Mouse (Mus musculus): Measurements from ENCODE around the gene Setdb1. TPM values are rescaled to one million over a fixed set of nuclear protein-coding genes. Genes with fewer than 3 reads are reported as not detected.

Setdb1 gene
- polyA plus RNA-seq, 2 experiments: 13.4 to 14.1 TPM

DNA sequence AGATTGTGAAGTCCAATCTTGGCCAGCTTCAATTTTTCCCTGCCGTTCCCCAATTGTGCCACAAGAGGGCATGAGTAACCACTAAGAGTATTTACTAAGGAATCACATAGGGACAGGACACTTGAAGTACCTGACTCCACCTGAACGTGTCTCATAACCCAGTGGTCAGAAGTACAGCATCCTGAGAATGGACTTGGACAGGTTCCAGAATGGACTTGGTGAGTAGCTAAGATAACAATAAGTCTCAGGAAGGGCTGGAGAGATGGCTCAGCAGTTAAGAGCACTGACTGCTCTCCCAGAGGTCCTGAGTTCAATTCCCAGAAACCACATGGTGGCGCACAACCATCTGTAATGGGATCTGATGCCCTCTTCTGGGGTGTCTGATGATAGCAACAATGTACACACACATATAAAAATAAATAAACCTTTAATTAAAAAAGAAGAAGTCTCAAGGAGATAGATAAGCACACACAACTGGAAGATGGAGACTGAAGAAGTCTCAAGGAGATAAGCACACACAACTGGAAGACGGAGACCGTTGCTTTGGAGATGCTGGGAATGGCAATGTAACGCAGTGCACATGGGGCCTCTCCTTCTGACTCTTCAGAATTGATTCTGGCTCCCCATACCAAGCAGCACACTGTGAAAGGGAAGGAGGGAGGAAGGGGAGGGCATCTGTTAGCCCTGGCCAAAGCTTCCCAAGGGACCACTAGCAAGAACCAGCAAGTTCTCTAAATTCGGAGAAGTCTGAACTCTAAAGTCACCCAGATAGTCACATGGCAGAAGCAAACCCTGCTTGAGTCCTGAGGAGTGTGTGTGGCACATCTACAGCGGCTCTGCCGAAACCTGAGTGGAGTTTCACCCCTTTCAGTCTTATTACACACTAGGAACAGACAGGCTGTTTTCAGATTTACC is 45.8 kb downstream of the Setdb1 start:
- Histone ChIP-seq H3K4me1 (replicated peaks; ENCODE audit: control insufficient read depth in 2 of 2, insufficient read depth in 2 of 2, low read length in 1 of 2) (peaks cover 33 to 37% of the 10 kb centered on the region in 2 experiments), H3K27ac (peak overlapping the region; percentile 89), H3K4me3 (ENCODE audit: insufficient read depth in 1 of 2, low read depth in 2 of 2, low read length in 2 of 2) (no peak overlapping the region), H3K36me3 (replicated peaks; ENCODE audit: control insufficient read depth, insufficient read depth, low read depth) (no peaks in the 10 kb centered on the region), H3K9ac (replicated peaks) (no peak overlapping the region), H3K4me2 (ENCODE audit: low read depth) (peak overlapping the region; percentile 12; the same call in 1 of the 2 replicates), H3K9me3 (ENCODE audit: control insufficient read depth, low read length) (no peaks in the 10 kb centered on the region), H3K27me3 (ENCODE audit: control insufficient read depth, insufficient read depth, low read length) (no peaks in the 10 kb centered on the region)
- peak in 2 of 3 experiments; percentile 55 to 74 for DNase-seq (ENCODE audit: low read depth in 3 of 3, low spot score in 3 of 3)
- no peak for TF ChIP-seq EP300 (IDR thresholded peaks at IDR 0.05; ENCODE audit: low read depth)
- TF ChIP-seq CTCF (IDR thresholded peaks at IDR 0.05; ENCODE audit: low read depth): peak; percentile 81
- WGBS (ENCODE audit: insufficient replicate concordance): 26% methylated on average over 9 of the region's 9 CpGs
- no peak for ATAC-seq (ENCODE audit: insufficient read depth)

DNA sequence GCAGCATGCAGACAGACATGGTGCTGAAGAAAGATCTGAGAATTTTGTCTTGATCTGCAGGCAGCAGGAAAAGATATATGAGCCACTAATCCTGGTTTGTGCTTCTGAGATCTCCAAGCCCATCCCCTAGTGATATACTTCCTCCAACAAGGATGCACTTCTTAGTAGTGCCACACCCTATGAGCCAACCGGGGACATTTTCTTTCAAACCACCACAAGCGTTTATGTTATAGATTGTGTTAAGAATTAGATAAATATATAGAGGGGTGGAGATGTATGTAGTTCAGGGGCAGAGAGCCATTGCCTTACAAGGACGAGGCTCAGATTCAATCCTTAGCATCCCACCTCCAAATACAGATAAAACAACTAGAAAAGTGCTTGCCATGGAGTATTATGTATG is 46.5 kb downstream of the Setdb1 start:
- 35% methylated on average over 3 of the region's 3 CpGs for WGBS (ENCODE audit: insufficient replicate concordance)
- Histone ChIP-seq H3K4me3 (ENCODE audit: insufficient read depth in 1 of 2, low read depth in 2 of 2, low read length in 2 of 2) (no peak overlapping the region), H3K4me2 (ENCODE audit: low read depth) (no peak overlapping the region), H3K27ac (no peak overlapping the region), H3K9me3 (ENCODE audit: control insufficient read depth, low read length) (no peaks in the 10 kb centered on the region), H3K4me1 (replicated peaks; ENCODE audit: control insufficient read depth in 2 of 2, insufficient read depth in 2 of 2, low read length in 1 of 2) (peaks cover 31 to 36% of the 10 kb centered on the region in 2 experiments), H3K27me3 (ENCODE audit: control insufficient read depth, insufficient read depth, low read length) (no peaks in the 10 kb centered on the region), H3K9ac (replicated peaks) (no peak overlapping the region), H3K36me3 (replicated peaks; ENCODE audit: control insufficient read depth, insufficient read depth, low read depth) (no peaks in the 10 kb centered on the region)
- TF ChIP-seq EP300 (IDR thresholded peaks at IDR 0.05; ENCODE audit: low read depth) (no peak), CTCF (IDR thresholded peaks at IDR 0.05; ENCODE audit: low read depth) (no peak)
- ATAC-seq (ENCODE audit: insufficient read depth): no peak
- no peak for DNase-seq (ENCODE audit: low read depth in 3 of 3, low spot score in 3 of 3)

DNA sequence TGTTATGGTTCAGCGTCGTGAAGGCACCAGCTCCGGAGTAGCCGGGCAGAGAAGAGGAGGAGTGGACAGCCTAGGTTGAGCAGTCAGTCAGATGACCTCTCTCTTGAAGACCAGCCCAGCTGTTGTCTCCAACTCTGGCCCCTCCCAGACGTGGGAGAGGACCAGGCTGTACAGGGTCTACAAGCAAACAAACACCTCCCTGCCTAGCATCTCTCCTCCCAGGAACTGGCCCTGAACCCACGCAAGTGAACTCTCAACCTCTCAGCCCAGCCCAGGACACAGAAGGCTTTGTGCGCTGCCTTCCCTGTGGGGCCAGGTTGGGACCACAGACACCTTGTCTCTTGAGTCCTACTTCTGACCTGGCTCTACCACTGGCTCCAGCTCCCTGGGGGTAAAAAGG is 49.9 kb downstream of the Setdb1 start, which contains the start of gene Anxa9:
Anxa9 (minus strand) TSS at position 77 of the 400 bp plus-strand sequence.
- H3K27ac ChIP-seq: no peak within 1 kb of the TSS
- H3K9ac ChIP-seq (replicated peaks): no peak within 1 kb of the TSS
- no peak within 1 kb of the TSS for H3K4me2 ChIP-seq (ENCODE audit: low read depth)
- DNase-seq (ENCODE audit: low read depth in 3 of 3, low spot score in 3 of 3): no peak
- peaks cover 7 to 12% of the 10 kb centered on the region in 2 experiments for H3K4me1 ChIP-seq (replicated peaks; ENCODE audit: control insufficient read depth in 2 of 2, insufficient read depth in 2 of 2, low read length in 1 of 2)
- H3K36me3 ChIP-seq (replicated peaks; ENCODE audit: control insufficient read depth, insufficient read depth, low read depth): no peaks in the 10 kb centered on the region
- ATAC-seq (ENCODE audit: insufficient read depth): no peak
- H3K9me3 ChIP-seq (ENCODE audit: control insufficient read depth, low read length): no peaks in the 10 kb centered on the region
- 67% methylated on average over 7 of the region's 7 CpGs for WGBS (ENCODE audit: insufficient replicate concordance)
- no peak within 1 kb of the TSS for H3K4me3 ChIP-seq (ENCODE audit: insufficient read depth in 1 of 2, low read depth in 2 of 2, low read length in 2 of 2)
- TF ChIP-seq EP300 (IDR thresholded peaks at IDR 0.05; ENCODE audit: low read depth): no peak
- no peaks in the 10 kb centered on the region for H3K27me3 ChIP-seq (ENCODE audit: control insufficient read depth, insufficient read depth, low read length)

DNA sequence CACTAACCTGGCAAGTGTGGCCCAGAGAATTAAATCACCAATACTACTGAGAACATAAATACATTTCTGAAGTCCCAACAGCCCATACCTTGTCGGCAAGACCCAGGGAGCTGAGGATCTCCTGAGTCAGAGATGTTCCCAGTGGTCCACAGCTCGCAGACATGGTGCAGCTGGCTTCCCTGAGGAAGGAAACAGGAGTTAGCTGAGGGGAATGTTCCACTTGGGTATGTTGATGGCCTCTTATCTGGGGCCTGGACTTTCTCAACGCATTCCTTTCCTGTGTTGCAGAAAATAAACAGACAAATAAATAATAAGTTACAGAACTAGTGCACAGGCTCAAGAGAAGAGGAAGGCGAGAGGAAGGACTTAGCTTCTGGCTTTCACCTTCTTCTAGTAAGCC is 50.8 kb downstream of the Setdb1 start:
- peaks cover under 1 to 3% of the 10 kb centered on the region in 2 experiments; a peak in 3 of 4 replicates for H3K4me1 ChIP-seq (replicated peaks; ENCODE audit: control insufficient read depth in 2 of 2, insufficient read depth in 2 of 2, low read length in 1 of 2)
- DNase-seq (ENCODE audit: low read depth in 3 of 3, low spot score in 3 of 3) (no peak), ATAC-seq (ENCODE audit: insufficient read depth) (no peak)
- no peaks in the 10 kb centered on the region for H3K9me3 ChIP-seq (ENCODE audit: control insufficient read depth, low read length)
- no peak overlapping the region for H3K4me3 ChIP-seq (ENCODE audit: insufficient read depth in 1 of 2, low read depth in 2 of 2, low read length in 2 of 2)
- H3K36me3 ChIP-seq (replicated peaks; ENCODE audit: control insufficient read depth, insufficient read depth, low read depth): no peaks in the 10 kb centered on the region
- H3K27me3 ChIP-seq (ENCODE audit: control insufficient read depth, insufficient read depth, low read length): no peaks in the 10 kb centered on the region
- no peak overlapping the region for H3K4me2 ChIP-seq (ENCODE audit: low read depth)
- H3K9ac ChIP-seq (replicated peaks): no peak overlapping the region
- no peak overlapping the region for H3K27ac ChIP-seq
- TF ChIP-seq CTCF (IDR thresholded peaks at IDR 0.05; ENCODE audit: low read depth) (no peak), EP300 (IDR thresholded peaks at IDR 0.05; ENCODE audit: low read depth) (no peak)
- WGBS (ENCODE audit: insufficient replicate concordance): 66% methylated on average over 4 of the region's 4 CpGs

DNA sequence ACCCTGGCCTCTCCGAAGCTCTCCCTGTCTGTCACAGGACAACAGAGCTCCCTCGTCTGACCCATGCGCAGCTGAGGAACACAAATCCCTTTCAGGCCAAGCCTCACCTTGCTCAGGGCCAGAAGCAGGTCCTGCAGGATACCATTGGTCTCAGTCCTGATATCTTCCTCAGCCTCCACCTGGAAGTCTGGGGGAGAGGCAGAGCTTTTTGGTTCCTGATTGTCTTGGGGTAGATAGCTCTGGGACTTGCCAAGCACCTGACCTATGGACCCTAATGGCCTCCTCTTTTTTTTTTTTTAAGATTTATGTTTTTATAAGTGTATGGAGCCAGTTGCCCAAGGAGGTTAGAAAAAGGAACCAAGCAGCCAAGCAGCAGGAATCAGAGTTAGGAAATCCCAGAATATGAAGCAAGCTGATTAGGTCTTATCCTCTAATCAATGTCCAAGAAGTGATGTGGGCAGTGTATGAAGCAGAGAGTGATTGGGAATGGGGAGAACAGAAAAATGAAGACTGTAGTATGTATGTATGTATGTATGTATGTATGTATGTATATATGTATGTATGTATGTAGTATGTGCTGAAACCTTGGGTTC is 55.7 kb downstream of the Setdb1 start:
- peaks cover 0 to under 1% of the 10 kb centered on the region in 2 experiments; a peak in 1 of 4 replicates for H3K4me1 ChIP-seq (replicated peaks; ENCODE audit: control insufficient read depth in 2 of 2, insufficient read depth in 2 of 2, low read length in 1 of 2)
- H3K9ac ChIP-seq (replicated peaks): no peak overlapping the region
- no peak overlapping the region for H3K27ac ChIP-seq
- H3K4me3 ChIP-seq (ENCODE audit: insufficient read depth in 1 of 2, low read depth in 2 of 2, low read length in 2 of 2): no peak overlapping the region
- no peaks in the 10 kb centered on the region for H3K27me3 ChIP-seq (ENCODE audit: control insufficient read depth, insufficient read depth, low read length)
- no peaks in the 10 kb centered on the region for H3K36me3 ChIP-seq (replicated peaks; ENCODE audit: control insufficient read depth, insufficient read depth, low read depth)
- H3K4me2 ChIP-seq (ENCODE audit: low read depth): no peak overlapping the region
- ATAC-seq (ENCODE audit: insufficient read depth): no peak
- H3K9me3 ChIP-seq (ENCODE audit: control insufficient read depth, low read length): no peaks in the 10 kb centered on the region
- WGBS (ENCODE audit: insufficient replicate concordance): 86% methylated on average over 3 of the region's 3 CpGs
- DNase-seq (ENCODE audit: low read depth in 3 of 3, low spot score in 3 of 3): no peak
- TF ChIP-seq CTCF (IDR thresholded peaks at IDR 0.05; ENCODE audit: low read depth) (no peak), EP300 (IDR thresholded peaks at IDR 0.05; ENCODE audit: low read depth) (no peak)

Measured in liver, embryonic 14.5 days (tissue).